Mouse (Mus musculus): ENCODE results near the gene Ten1. TPM values are rescaled to one million over a fixed set of nuclear protein-coding genes. Genes with fewer than 3 reads are reported as not detected.

The Ten1 gene
- total RNA-seq, 2 experiments from 2014 or later, result 37.2 to 40.0 TPM

GRCm38 (mm10) chr11:116247502-116248222 is 49.0 kb downstream of the Ten1 start:
- H3K4me3 ChIP-seq, result no peak overlapping the region
- no peak overlapping the region for H3K27ac ChIP-seq
- TF ChIP-seq CTCF (IDR thresholded peaks at IDR 0.05), result no peak
- intact Hi-C loops (cut with DNase I), result no loop called here
- DNase-seq (ENCODE audit: extremely low spot score in 1 of 2, low spot score in 2 of 2), result no peak

- Histone ChIP-seq H3K27ac (no peak overlapping the region), H3K4me3 (no peak overlapping the region)
- intact Hi-C loops (cut with DNase I), result no loop called here
- no peak for DNase-seq (ENCODE audit: extremely low spot score in 1 of 2, low spot score in 2 of 2)
- no peak for TF ChIP-seq CTCF (IDR thresholded peaks at IDR 0.05)
These were observed 52.2 kb downstream of the Ten1 start for GRCm38 (mm10) chr11:116250898-116251297.

- no peak for DNase-seq (ENCODE audit: extremely low spot score in 1 of 2, low spot score in 2 of 2)
- intact Hi-C loops (cut with DNase I), result no loop called here
- TF ChIP-seq CTCF (IDR thresholded peaks at IDR 0.05), result no peak
- no peak overlapping the region for H3K4me3 ChIP-seq
- no peak overlapping the region for H3K27ac ChIP-seq
These were observed 54.5 kb downstream of the Ten1 start for GRCm38 (mm10) chr11:116253076-116253600.

GRCm38 (mm10) chr11:116254627-116255026 is 56.0 kb downstream of the Ten1 start:
- Histone ChIP-seq H3K4me3 (no peak overlapping the region), H3K27ac (no peak overlapping the region)
- intact Hi-C loops (cut with DNase I), result no loop called here
- no peak for DNase-seq (ENCODE audit: extremely low spot score in 1 of 2, low spot score in 2 of 2)
- no peak for TF ChIP-seq CTCF (IDR thresholded peaks at IDR 0.05)

- intact Hi-C loops (cut with DNase I), result no loop called here
- no peak for TF ChIP-seq CTCF (IDR thresholded peaks at IDR 0.05)
- no peak for DNase-seq (ENCODE audit: extremely low spot score in 1 of 2, low spot score in 2 of 2)
- H3K4me3 ChIP-seq, result no peak overlapping the region
- H3K27ac ChIP-seq, result no peak overlapping the region
These were observed 56.7 kb downstream of the Ten1 start for GRCm38 (mm10) chr11:116255090-116255981.

- Histone ChIP-seq H3K4me3 (no peak overlapping the region), H3K27ac (peak overlapping the region; percentile 15; the same call in 1 of the 2 replicates)
- no peak for DNase-seq (ENCODE audit: extremely low spot score in 1 of 2, low spot score in 2 of 2)
- intact Hi-C loops (cut with DNase I), result no loop called here
- no peak for TF ChIP-seq CTCF (IDR thresholded peaks at IDR 0.05)
These were observed 57.5 kb downstream of the Ten1 start for GRCm38 (mm10) chr11:116255982-116256675.

- no peak for TF ChIP-seq CTCF (IDR thresholded peaks at IDR 0.05)
- no peak overlapping the region for H3K27ac ChIP-seq
- no peak overlapping the region for H3K4me3 ChIP-seq
- intact Hi-C loops (cut with DNase I), result no loop called here
- no peak for DNase-seq (ENCODE audit: extremely low spot score in 1 of 2, low spot score in 2 of 2)
These were observed 60.8 kb downstream of the Ten1 start for GRCm38 (mm10) chr11:116259461-116259860.

GRCm38 (mm10) chr11:116260259-116260658 is 61.6 kb downstream of the Ten1 start:
- DNase-seq (ENCODE audit: extremely low spot score in 1 of 2, low spot score in 2 of 2), result no peak
- intact Hi-C loops (cut with DNase I), result no loop called here
- Histone ChIP-seq H3K27ac (no peak overlapping the region), H3K4me3 (no peak overlapping the region)
- TF ChIP-seq CTCF (IDR thresholded peaks at IDR 0.05), result no peak

Other genes with a start within 250 kb of the Ten1 start
- gene Itgb4, start 224.1 kb upstream of the Ten1 start, total RNA-seq (2021), result 1 to 10 TPM; 5.1 to 5.7 TPM
- gene Galk1, start 186.1 kb upstream of the Ten1 start, total RNA-seq (2021), result 10 to 100 TPM; 13.3 to 13.9 TPM
- 100 to 1,000 TPM; 247 to 254 TPM for gene H3f3b, start 170.9 kb upstream of the Ten1 start, total RNA-seq (2021)
- gene Unk, start 168.5 kb upstream of the Ten1 start, total RNA-seq (2021), result 10 to 100 TPM; 22.7 to 24.6 TPM
- gene Unc13d, start 120.9 kb upstream of the Ten1 start, total RNA-seq (2021), result 1 to 10 TPM; 1.5 to 2.0 TPM
- gene Wbp2, start 111.9 kb upstream of the Ten1 start, total RNA-seq (2021), result 100 to 1,000 TPM; 387 to 414 TPM
- gene Trim47, start 71.6 kb upstream of the Ten1 start, total RNA-seq (2021), result 1 to 10 TPM; 5.2 to 8.0 TPM
- 1 to 10 TPM; 7.6 to 9.1 TPM for gene Trim65, start 67.7 kb upstream of the Ten1 start, total RNA-seq (2021)
- gene Mrpl38, start 60.0 kb upstream of the Ten1 start, total RNA-seq (2021), result 10 to 100 TPM; 59.4 to 66.8 TPM
- 10 to 100 TPM; 85.5 to 87.1 TPM for gene Fbf1, start 30.7 kb upstream of the Ten1 start, total RNA-seq (2021)
- 100 to 1,000 TPM; 112 to 119 TPM for gene Acox1, start 190 bp downstream of the Ten1 start, total RNA-seq (2021)
- 1 to 10 TPM; 1.4 to 1.5 TPM for gene Evpl, start 39.2 kb downstream of the Ten1 start, total RNA-seq (2021)
- gene Srp68, start 75.4 kb downstream of the Ten1 start, total RNA-seq (2021), result 10 to 100 TPM; 70.5 to 75.4 TPM
- gene Galr2, start 82.1 kb downstream of the Ten1 start, total RNA-seq (2021), result not detected
- gene Exoc7, start 108.4 kb downstream of the Ten1 start, total RNA-seq (2021), result 10 to 100 TPM; 89.8 to 98.5 TPM
- 1 to 10 TPM; 4.2 to 4.4 TPM for gene Foxj1, start 136.5 kb downstream of the Ten1 start, total RNA-seq (2021)
- 100 to 1,000 TPM; 256 to 285 TPM for gene Rnf157, start 214.2 kb downstream of the Ten1 start, total RNA-seq (2021)
- gene Ubald2, start 235.2 kb downstream of the Ten1 start, total RNA-seq (2021), result 10 to 100 TPM; 27.2 to 28.0 TPM